24 mouse cellular contexts compared by ENCODE assay signal in genomic region chr3:122766930-122767329, GRCm38 (mm10). TPM values are rescaled to one million over a fixed set of nuclear protein-coding genes. Genes with fewer than 3 reads are reported as not detected.
DNase-seq lines count a peak whose midpoint lies in the region; ATAC-seq and TF ChIP-seq lines count a peak whose summit lies in the region.
"Had no signal": no experiment of that assay in that cellular context is flagged by ENCODE, and none has a peak within 500 bp of the region (broad histone marks: within the 10 kb centered on the region; RNA-seq: fewer than 3 reads in every experiment).

No protein-coding gene starts in this region.

- H3K9ac ChIP-seq in forebrain, embryonic 13.5 days, result no peak overlapping the region
- no peak overlapping the region for H3K9ac ChIP-seq in lung, embryonic 14.5 days
- no peak overlapping the region for H3K9ac ChIP-seq in forebrain, postnatal 0 days
- no peak overlapping the region for H3K9ac ChIP-seq in liver, postnatal 0 days (replicated peaks)
- H3K9ac ChIP-seq: heart, embryonic 13.5 days; hindbrain, embryonic 13.5 days; midbrain, embryonic 12.5 days; neural tube, embryonic 12.5 days had no signal

- H3K9me3 ChIP-seq in forebrain, embryonic 13.5 days (replicated peaks), result no peaks in the 10 kb centered on the region
- H3K9me3 ChIP-seq in forebrain, embryonic 10.5 days, result no peaks in the 10 kb centered on the region
- no peaks in the 10 kb centered on the region for H3K9me3 ChIP-seq in lung, embryonic 14.5 days (ENCODE audit: low read depth, low read length)
- H3K9me3 ChIP-seq in forebrain, postnatal 0 days (ENCODE audit: low read length), result no peaks in the 10 kb centered on the region
- no peaks in the 10 kb centered on the region for H3K9me3 ChIP-seq in liver, postnatal 0 days (ENCODE audit: low read length)
- H3K9me3 ChIP-seq: G1E; heart, embryonic 13.5 days; hindbrain, embryonic 13.5 days; midbrain, embryonic 12.5 days; neural tube, embryonic 12.5 days had no signal

- H3K4me3 ChIP-seq in forebrain, embryonic 13.5 days, result no peak overlapping the region
- H3K4me3 ChIP-seq in forebrain, embryonic 10.5 days, result no peak overlapping the region
- no peak overlapping the region for H3K4me3 ChIP-seq in lung, embryonic 14.5 days (ENCODE audit: low read depth, low read length)
- no peak overlapping the region for H3K4me3 ChIP-seq in forebrain, postnatal 0 days (ENCODE audit: low read depth, low read length)
- H3K4me3 ChIP-seq in liver, postnatal 0 days (ENCODE audit: low read depth, low read length), result no peak overlapping the region
- H3K4me3 ChIP-seq: heart, embryonic 13.5 days; hindbrain, embryonic 13.5 days; midbrain, embryonic 12.5 days; neural tube, embryonic 12.5 days had no signal

- TF ChIP-seq CTCF in lung, embryonic 14.5 days (IDR thresholded peaks at IDR 0.05; ENCODE audit: low read depth), result no peak
- no peak for TF ChIP-seq CTCF in forebrain, postnatal 0 days (IDR thresholded peaks at IDR 0.05; ENCODE audit: low read depth)
- no peak for TF ChIP-seq CTCF in liver, postnatal 0 days (IDR thresholded peaks at IDR 0.05; ENCODE audit: low read depth)

- no peak overlapping the region for H3K4me2 ChIP-seq in forebrain, embryonic 13.5 days
- H3K4me2 ChIP-seq in lung, embryonic 14.5 days, result no peak overlapping the region
- H3K4me2 ChIP-seq in forebrain, postnatal 0 days (ENCODE audit: low read depth), result no peak overlapping the region
- H3K4me2 ChIP-seq in liver, postnatal 0 days (ENCODE audit: low read depth, low read length), result no peak overlapping the region
- H3K4me2 ChIP-seq: heart, embryonic 13.5 days; hindbrain, embryonic 13.5 days; midbrain, embryonic 12.5 days; neural tube, embryonic 12.5 days had no signal

- H3K4me1 ChIP-seq in forebrain, embryonic 13.5 days, result peaks cover 8% of the 10 kb centered on the region; the same call in 1 of the 2 replicates
- H3K4me1 ChIP-seq in forebrain, embryonic 10.5 days, result peaks cover 8% of the 10 kb centered on the region; the same call in 1 of the 2 replicates
- no peaks in the 10 kb centered on the region for H3K4me1 ChIP-seq in lung, embryonic 14.5 days (ENCODE audit: insufficient read depth)
- 0 out of 2 replicates have a peak, but pooled peaks cover 2% of the 10 kb centered on the region for H3K4me1 ChIP-seq in forebrain, postnatal 0 days (ENCODE audit: insufficient read depth)
- H3K4me1 ChIP-seq in liver, postnatal 0 days (ENCODE audit: insufficient read depth), result no peaks in the 10 kb centered on the region
- H3K4me1 ChIP-seq: heart, embryonic 13.5 days; neural tube, embryonic 12.5 days had no signal

- H3K36me3 ChIP-seq in forebrain, embryonic 13.5 days (ENCODE audit: poor library complexity, severe bottlenecking), result peaks cover 5% of the 10 kb centered on the region; the same call in 1 of the 2 replicates
- peaks cover 9% of the 10 kb centered on the region for H3K36me3 ChIP-seq in forebrain, embryonic 10.5 days (replicated peaks)
- peaks cover 31% of the 10 kb centered on the region for H3K36me3 ChIP-seq in lung, embryonic 14.5 days (ENCODE audit: insufficient read depth)
- H3K36me3 ChIP-seq in forebrain, postnatal 0 days (ENCODE audit: insufficient read depth), result no peaks in the 10 kb centered on the region
- no peaks in the 10 kb centered on the region for H3K36me3 ChIP-seq in liver, postnatal 0 days (replicated peaks; ENCODE audit: insufficient read depth, low read length)
- H3K36me3 ChIP-seq: G1E; hindbrain, embryonic 13.5 days; midbrain, embryonic 12.5 days; neural tube, embryonic 12.5 days had no signal

- no peak for DNase-seq in forebrain, embryonic 10.5 days (ENCODE audit: extremely low spot score, low spot score)
- peak; percentile 50 for DNase-seq in lung, embryonic 14.5 days
- no peak for DNase-seq in lung, postnatal 10 days
- peak; percentile 58 for DNase-seq in brain, adult 2 months (ENCODE audit: low read depth, low spot score)
- peak; percentile 25 for DNase-seq in forebrain, postnatal 0 days
- DNase-seq in gastrocnemius, adult 18-20 months (ENCODE audit: low spot score), result no peak
- DNase-seq in liver, postnatal 0 days, result no peak
- DNase-seq: adrenal gland, postnatal 10 days; cerebellum, adult 11 months; cerebellum, postnatal 10 days; left cerebral cortex, postnatal 4 days; liver; lung, adult 18-20 months; right cerebral cortex, postnatal 4 days; thymus, adult 18-20 months; thymus, postnatal 4 days had no signal

- TF ChIP-seq EP300 in liver, postnatal 0 days (IDR thresholded peaks at IDR 0.05; ENCODE audit: low read depth), result no peak

- no peak for ATAC-seq in forebrain, embryonic 13.5 days
- ATAC-seq in lung, embryonic 14.5 days (ENCODE audit: insufficient read depth), result no peak
- no peak for ATAC-seq in forebrain, postnatal 0 days
- no peak for ATAC-seq in liver, postnatal 0 days
- ATAC-seq: activated CD4-positive, CD25-positive, alpha-beta regulatory T cell, adult 4 months; inflammation-experienced regulatory T-cells, adult 6 months had no signal

- 60% methylated on average over 4 of the region's 4 CpGs for WGBS in forebrain, embryonic 13.5 days
- 75% methylated on average over 4 of the region's 4 CpGs for WGBS in forebrain, embryonic 10.5 days
- WGBS in lung, embryonic 14.5 days, result 33% methylated on average over 4 of the region's 4 CpGs
- WGBS in forebrain, postnatal 0 days, result 37% methylated on average over 4 of the region's 4 CpGs
- 56% methylated on average over 4 of the region's 4 CpGs for WGBS in liver, postnatal 0 days (ENCODE audit: insufficient replicate concordance)

- H3K27me3 ChIP-seq in forebrain, embryonic 13.5 days, result no peaks in the 10 kb centered on the region
- H3K27me3 ChIP-seq in forebrain, embryonic 10.5 days (ENCODE audit: poor library complexity, severe bottlenecking), result no peaks in the 10 kb centered on the region
- H3K27me3 ChIP-seq in lung, embryonic 14.5 days (ENCODE audit: insufficient read depth, low read length), result no peaks in the 10 kb centered on the region
- no peaks in the 10 kb centered on the region for H3K27me3 ChIP-seq in forebrain, postnatal 0 days (ENCODE audit: insufficient read depth, low read length)
- no peaks in the 10 kb centered on the region for H3K27me3 ChIP-seq in liver, postnatal 0 days (ENCODE audit: insufficient read depth, low read length)
- H3K27me3 ChIP-seq: heart, embryonic 13.5 days; hindbrain, embryonic 13.5 days; midbrain, embryonic 12.5 days; neural tube, embryonic 12.5 days had no signal

- peak overlapping the region; percentile 59 for H3K27ac ChIP-seq in forebrain, embryonic 13.5 days
- H3K27ac ChIP-seq in forebrain, embryonic 10.5 days, result no peak overlapping the region
- no peak overlapping the region for H3K27ac ChIP-seq in lung, embryonic 14.5 days (ENCODE audit: low read depth)
- peak overlapping the region; percentile 59; the same call in 1 of the 2 replicates for H3K27ac ChIP-seq in forebrain, postnatal 0 days (ENCODE audit: low read depth, low read length)
- no peak overlapping the region for H3K27ac ChIP-seq in liver, postnatal 0 days (ENCODE audit: low read depth)
- H3K27ac ChIP-seq: heart, embryonic 13.5 days; hindbrain, embryonic 13.5 days; midbrain, embryonic 12.5 days; neural tube, embryonic 12.5 days had no signal

RNA-seq across cellular contexts. Expression of gene Pde5a, which starts 38.2 kb away (rescaled TPM):
- polyA plus RNA-seq in forebrain, embryonic 13.5 days (2015; fragmentation: Nextera tagmentation; extraction: Ambion mirVana), result 3.6 and 3.7 TPM in 2 replicates
- 3.0 and 3.7 TPM in 2 replicates for polyA plus RNA-seq in forebrain, embryonic 10.5 days (2016; fragmentation: Nextera tagmentation; extraction: Ambion mirVana)
- 55.0 and 57.4 TPM in 2 replicates for polyA plus RNA-seq in lung, embryonic 14.5 days (2014; fragmentation: Nextera tagmentation; extraction: Ambion mirVana)
- total RNA-seq in forebrain, postnatal 0 days (2014; rRNA removed), result 8.7 and 12.5 TPM in 2 replicates
- polyA plus RNA-seq in forebrain, postnatal 0 days (2015; fragmentation: Nextera tagmentation; extraction: Ambion mirVana), result 0.92 and 1.4 TPM in 2 replicates
- total RNA-seq in gastrocnemius, adult 18-20 months (2021), result 1 to 10 TPM; 1.5 to 2.1 TPM
- polyA plus RNA-seq in liver, postnatal 0 days (2015; fragmentation: Nextera tagmentation; extraction: Ambion mirVana), result 1.5 TPM in 2 replicates
- polyA plus RNA-seq: G1E had no signal

Comparison
In these comparisons a context has a peak if more than half of its experiments do, and no peak if none do; other contexts are left out.
1. H3K27ac ChIP-seq: peak in forebrain, embryonic 13.5 days (single experiment) and forebrain, postnatal 0 days (single experiment); none in forebrain, embryonic 10.5 days (single experiment), lung, embryonic 14.5 days (single experiment) and liver, postnatal 0 days (single experiment).
2. DNase-seq: peak in lung, embryonic 14.5 days (single experiment), brain, adult 2 months (single experiment) and forebrain, postnatal 0 days (single experiment); none in forebrain, embryonic 10.5 days (single experiment), lung, postnatal 10 days (single experiment), gastrocnemius, adult 18-20 months (single experiment) and liver, postnatal 0 days (single experiment).
3. RNA of gene Pde5a, which starts 38.2 kb away (polyA plus RNA-seq): 55.0 to 57.4 TPM in lung, embryonic 14.5 days; 3.0 to 3.7 TPM in forebrain, embryonic 10.5 days, 3.6 to 3.7 TPM in forebrain, embryonic 13.5 days, 1.5 TPM in liver, postnatal 0 days and 0.92 to 1.4 TPM in forebrain, postnatal 0 days; every median in the first group is over 10 times any median in the second.